ENCODE assay signal across 8 mouse cellular contexts in genomic region chr13:98694773-98695314, GRCm38 (mm10). TPM values are rescaled to one million over a fixed set of nuclear protein-coding genes. Genes with fewer than 3 reads are reported as not detected.
DNase-seq lines count a peak whose midpoint lies in the region; ATAC-seq and TF ChIP-seq lines count a peak whose summit lies in the region.

TSS of gene Tmem171 (minus strand) at chr13:98694834.

- WGBS in embryonic facial prominence, embryonic 11.5 days: 4% methylated on average over 44 of the region's 44 CpGs
- 5% methylated on average over 44 of the region's 44 CpGs for WGBS in hindbrain, embryonic 14.5 days
- 4% methylated on average over 44 of the region's 44 CpGs for WGBS in limb, embryonic 15.5 days
- 4% methylated on average over 44 of the region's 44 CpGs for WGBS in midbrain, postnatal 0 days

- H3K4me1 ChIP-seq in embryonic facial prominence, embryonic 11.5 days (ENCODE audit: control insufficient read depth, insufficient read depth, low read length): no peaks in the 10 kb centered on the region
- H3K4me1 ChIP-seq in hindbrain, embryonic 14.5 days (replicated peaks; ENCODE audit: control insufficient read depth, insufficient read depth, low read length): 0 out of 2 replicates have a peak, but pooled peaks cover 5% of the 10 kb centered on the region
- H3K4me1 ChIP-seq in limb, embryonic 15.5 days: peaks cover 11% of the 10 kb centered on the region
- H3K4me1 ChIP-seq in midbrain, postnatal 0 days (ENCODE audit: insufficient read depth, low read length): 0 out of 2 replicates have a peak, but pooled peaks cover 4% of the 10 kb centered on the region

- no peak within 1 kb of the TSS for H3K27ac ChIP-seq in embryonic facial prominence, embryonic 11.5 days (replicated peaks; ENCODE audit: low read depth, low read length)
- no peak within 1 kb of the TSS for H3K27ac ChIP-seq in hindbrain, embryonic 14.5 days
- H3K27ac ChIP-seq in limb, embryonic 15.5 days: no peak within 1 kb of the TSS
- no peak within 1 kb of the TSS for H3K27ac ChIP-seq in midbrain, postnatal 0 days (ENCODE audit: low read depth, low read length)

- peaks cover 9% of the 10 kb centered on the region; the same call in 1 of the 2 replicates for H3K27me3 ChIP-seq in embryonic facial prominence, embryonic 11.5 days (ENCODE audit: control insufficient read depth, insufficient read depth, low read length)
- peaks cover 22% of the 10 kb centered on the region for H3K27me3 ChIP-seq in hindbrain, embryonic 14.5 days (ENCODE audit: control insufficient read depth, insufficient read depth, low read length)
- peaks cover 45% of the 10 kb centered on the region for H3K27me3 ChIP-seq in limb, embryonic 15.5 days
- peaks cover 13% of the 10 kb centered on the region; the same call in 1 of the 2 replicates for H3K27me3 ChIP-seq in midbrain, postnatal 0 days (ENCODE audit: insufficient read depth, low read length)

- peak; percentile 50 for DNase-seq in adrenal gland, postnatal 14 days
- DNase-seq in adrenal gland, adult (ENCODE audit: inconsistent age in 2 of 2, low spot score in 1 of 2): no peak
- DNase-seq in embryonic facial prominence, embryonic 11.5 days (ENCODE audit: low spot score): no peak
- no peak for DNase-seq in hindbrain, embryonic 14.5 days (ENCODE audit: low spot score)
- no peak for DNase-seq in midbrain, postnatal 0 days (ENCODE audit: low spot score)
- no peak for DNase-seq in right cerebral cortex, postnatal 10 days (ENCODE audit: low spot score in 2 of 2)
- DNase-seq in cerebellum, adult 18-20 months: no peak

- H3K9ac ChIP-seq in embryonic facial prominence, embryonic 11.5 days (replicated peaks; ENCODE audit: low read length): peak within 1 kb of the TSS; percentile 61
- H3K9ac ChIP-seq in hindbrain, embryonic 14.5 days: peak within 1 kb of the TSS; percentile 46; the same call in 1 of the 2 replicates
- 0 out of 2 replicates have a peak within 1 kb of the TSS, but pooled peaks have one; percentile 14 for H3K9ac ChIP-seq in limb, embryonic 15.5 days
- H3K9ac ChIP-seq in midbrain, postnatal 0 days (replicated peaks; ENCODE audit: low read length, poor library complexity, severe bottlenecking): peak within 1 kb of the TSS; percentile 46; the same call in 1 of the 2 replicates

- H3K36me3 ChIP-seq in embryonic facial prominence, embryonic 11.5 days (replicated peaks; ENCODE audit: control insufficient read depth, insufficient read depth, low read depth, low read length): no peaks in the 10 kb centered on the region
- H3K36me3 ChIP-seq in hindbrain, embryonic 14.5 days (replicated peaks; ENCODE audit: control insufficient read depth, insufficient read depth): no peaks in the 10 kb centered on the region
- no peaks in the 10 kb centered on the region for H3K36me3 ChIP-seq in limb, embryonic 15.5 days
- no peaks in the 10 kb centered on the region for H3K36me3 ChIP-seq in midbrain, postnatal 0 days (ENCODE audit: insufficient read depth, low read length)

- H3K4me2 ChIP-seq in embryonic facial prominence, embryonic 11.5 days (ENCODE audit: low read depth, low read length): peak within 1 kb of the TSS; percentile 81
- H3K4me2 ChIP-seq in hindbrain, embryonic 14.5 days (replicated peaks): peak within 1 kb of the TSS; percentile 67
- H3K4me2 ChIP-seq in limb, embryonic 15.5 days: peak within 1 kb of the TSS; percentile 87
- peak within 1 kb of the TSS; percentile 86 for H3K4me2 ChIP-seq in midbrain, postnatal 0 days (ENCODE audit: low read depth, low read length, poor library complexity, severe bottlenecking)

- peak within 1 kb of the TSS; percentile 36 for H3K4me3 ChIP-seq in embryonic facial prominence, embryonic 11.5 days (ENCODE audit: low read depth, low read length)
- peak within 1 kb of the TSS; percentile 27 for H3K4me3 ChIP-seq in hindbrain, embryonic 14.5 days (replicated peaks; ENCODE audit: low read length)
- H3K4me3 ChIP-seq in limb, embryonic 15.5 days: peak within 1 kb of the TSS; percentile 39
- peak within 1 kb of the TSS; percentile 36 for H3K4me3 ChIP-seq in midbrain, postnatal 0 days (ENCODE audit: low read depth, low read length)

- ATAC-seq in embryonic facial prominence, embryonic 11.5 days (replicated peaks; ENCODE audit: insufficient number of reproducible peaks, low FRiP score, low TSS enrichment, low read depth): peak; percentile 56; the same call in 1 of the 2 replicates
- ATAC-seq in hindbrain, embryonic 14.5 days (ENCODE audit: low FRiP score): 0 out of 2 replicates have a peak, but pooled peaks have one; percentile 34
- ATAC-seq in limb, embryonic 15.5 days (ENCODE audit: insufficient number of reproducible peaks, low FRiP score, low TSS enrichment, low read depth): no peak
- ATAC-seq in midbrain, postnatal 0 days (ENCODE audit: low FRiP score): peak; percentile 47

- no peak for TF ChIP-seq CTCF in midbrain, postnatal 0 days (IDR thresholded peaks at IDR 0.05)

- H3K9me3 ChIP-seq in embryonic facial prominence, embryonic 11.5 days (replicated peaks; ENCODE audit: control insufficient read depth, low read length): no peaks in the 10 kb centered on the region
- no peaks in the 10 kb centered on the region for H3K9me3 ChIP-seq in hindbrain, embryonic 14.5 days (ENCODE audit: control insufficient read depth, low read length)
- no peaks in the 10 kb centered on the region for H3K9me3 ChIP-seq in limb, embryonic 15.5 days
- no peaks in the 10 kb centered on the region for H3K9me3 ChIP-seq in midbrain, postnatal 0 days (ENCODE audit: low read length)

RNA-seq across cellular contexts. Expression of gene Tmem171, which starts in this region (rescaled TPM):
- total RNA-seq in adrenal gland, postnatal 14 days (2021): 1.2 and 1.5 TPM in 2 replicates
- not detected in 2 replicates for polyA plus RNA-seq in embryonic facial prominence, embryonic 11.5 days (2014; fragmentation: Nextera tagmentation; extraction: Ambion mirVana)
- polyA plus RNA-seq in hindbrain, embryonic 14.5 days (2014; fragmentation: Nextera tagmentation; extraction: Ambion mirVana): not detected in 2 replicates
- 0.17 TPM in 1 of 2 replicates, not detected in the other for polyA plus RNA-seq in limb, embryonic 15.5 days (2015; fragmentation: Nextera tagmentation; extraction: Ambion mirVana)
- total RNA-seq in midbrain, postnatal 0 days (2014; rRNA removed): not detected in 2 replicates
- polyA plus RNA-seq in midbrain, postnatal 0 days (2015; fragmentation: Nextera tagmentation; extraction: Ambion mirVana): 0.15 TPM in 1 of 2 replicates, not detected in the other

Comparison
In these comparisons a context has a peak if more than half of its experiments do, and no peak if none do; other contexts are left out.
1. Peak in ATAC-seq, H3K4me3 ChIP-seq, H3K9ac ChIP-seq and H3K4me2 ChIP-seq in embryonic facial prominence, embryonic 11.5 days; RNA of the gene not detected or under 1 TPM.
2. Peak in ATAC-seq, H3K4me3 ChIP-seq, H3K9ac ChIP-seq and H3K4me2 ChIP-seq in hindbrain, embryonic 14.5 days; RNA of the gene not detected or under 1 TPM.
3. Peak in ATAC-seq, H3K4me3 ChIP-seq, H3K9ac ChIP-seq and H3K4me2 ChIP-seq in midbrain, postnatal 0 days; RNA of the gene not detected or under 1 TPM.